Mouse (Mus musculus): ENCODE results near the gene Abcb5. TPM values are rescaled to one million over a fixed set of nuclear protein-coding genes. Genes with fewer than 3 reads are reported as not detected.

Gene Abcb5
- polyA plus RNA-seq, 1 experiment from 2014 or later: not detected

DNA sequence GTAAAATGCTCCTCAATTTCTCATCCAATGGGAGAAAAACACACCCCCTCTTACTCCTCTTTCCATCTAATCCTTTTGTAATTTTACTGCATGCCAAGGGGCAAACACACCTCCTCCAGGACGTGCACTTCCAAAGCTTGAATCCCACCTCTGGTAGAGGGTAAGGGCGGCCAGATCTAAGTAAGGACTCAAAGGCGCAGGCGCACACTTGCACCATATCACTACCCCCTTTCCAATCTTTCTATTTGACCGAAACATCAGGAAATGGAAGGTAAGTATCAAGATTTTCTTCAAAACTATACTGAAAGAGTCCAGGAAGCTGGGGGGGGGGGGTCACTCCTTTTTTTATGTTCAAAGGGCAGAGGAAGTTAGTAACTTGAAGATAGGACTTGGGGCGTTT is 120.0 kb downstream of the Abcb5 start, which contains the start of gene Sp8:
Sp8 (plus strand) TSS at position 109 of the 400 bp plus-strand sequence.
- TF ChIP-seq CTCF (IDR thresholded peaks at IDR 0.05): no peak
- no peak for TF ChIP-seq EP300 (IDR thresholded peaks at IDR 0.05)
- no peak within 1 kb of the TSS for H3K27ac ChIP-seq (ENCODE audit: low read length)
- WGBS: 2% methylated on average over 6 of the region's 6 CpGs
- ATAC-seq (no peak), DNase-seq (ENCODE audit: low spot score) (no peak)
- H3K27me3 ChIP-seq (replicated peaks; ENCODE audit: insufficient read depth, low read length): peaks cover 72% of the 10 kb centered on the region
- no peak within 1 kb of the TSS for H3K9ac ChIP-seq (replicated peaks; ENCODE audit: low read depth)
- peak within 1 kb of the TSS; percentile 90 for H3K4me2 ChIP-seq (replicated peaks; ENCODE audit: low read depth, low read length)
- H3K4me3 ChIP-seq (ENCODE audit: low read depth, low read length): peak within 1 kb of the TSS; percentile 50
- H3K4me1 ChIP-seq (ENCODE audit: insufficient read depth, low read depth, low read length): peaks cover 3% of the 10 kb centered on the region; the same call in 1 of the 2 replicates
- H3K9me3 ChIP-seq (ENCODE audit: low read length): no peaks in the 10 kb centered on the region
- no peaks in the 10 kb centered on the region for H3K36me3 ChIP-seq (ENCODE audit: insufficient read depth, low read length)

DNA sequence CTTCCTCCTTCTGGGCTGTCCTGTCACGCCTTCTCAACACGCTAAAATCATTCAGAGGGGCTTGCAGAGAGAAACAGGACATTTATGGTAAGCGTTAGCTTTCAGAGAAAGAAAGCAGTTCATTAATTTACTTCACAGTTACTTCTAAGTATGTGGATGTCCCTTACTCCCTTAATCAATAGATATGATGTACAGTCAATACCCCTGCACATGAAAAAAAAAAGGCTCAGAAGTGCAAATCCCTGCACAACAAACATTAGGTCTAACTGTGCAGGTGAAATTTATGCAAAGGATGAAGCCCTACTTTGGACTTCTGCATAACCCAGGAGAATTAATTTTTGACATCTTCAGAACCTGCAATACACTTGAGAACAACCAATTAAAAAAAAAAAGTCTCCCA is 120.9 kb downstream of the Abcb5 start:
- 5% methylated on average over 3 of the region's 3 CpGs for WGBS
- no peak for ATAC-seq
- no peak overlapping the region for H3K9ac ChIP-seq (replicated peaks; ENCODE audit: low read depth)

DNA sequence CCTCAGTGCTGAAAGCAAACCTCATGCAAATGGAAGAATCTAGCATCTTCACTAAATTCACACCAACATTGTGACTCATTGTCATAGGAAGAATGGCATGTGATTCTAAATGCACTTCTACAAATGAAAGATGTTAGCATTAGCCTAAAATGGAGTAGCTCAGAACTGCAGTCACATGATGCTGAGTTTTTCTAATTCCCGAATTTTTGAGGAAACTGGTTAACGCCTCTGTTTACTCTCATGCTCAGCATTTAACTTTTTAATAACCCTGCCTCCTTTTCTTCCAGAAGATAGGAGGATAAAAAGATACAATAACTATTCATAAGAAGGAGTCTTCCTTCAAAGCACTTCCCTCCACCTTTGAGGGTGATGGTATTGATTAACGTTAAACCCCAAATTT is 121.4 kb downstream of the Abcb5 start:
- H3K36me3 ChIP-seq (ENCODE audit: insufficient read depth, low read length): no peaks in the 10 kb centered on the region
- WGBS: 9% methylated on average over 3 of the region's 3 CpGs
- DNase-seq (ENCODE audit: low spot score) (no peak), ATAC-seq (no peak)
- no peak overlapping the region for H3K27ac ChIP-seq (ENCODE audit: low read length)
- H3K9me3 ChIP-seq (ENCODE audit: low read length): no peaks in the 10 kb centered on the region
- no peak for TF ChIP-seq EP300 (IDR thresholded peaks at IDR 0.05)
- TF ChIP-seq CTCF (IDR thresholded peaks at IDR 0.05): no peak
- no peak overlapping the region for H3K4me2 ChIP-seq (replicated peaks; ENCODE audit: low read depth, low read length)
- no peak overlapping the region for H3K9ac ChIP-seq (replicated peaks; ENCODE audit: low read depth)
- H3K4me1 ChIP-seq (ENCODE audit: insufficient read depth, low read depth, low read length): peaks cover 3% of the 10 kb centered on the region; the same call in 1 of the 2 replicates
- H3K27me3 ChIP-seq (replicated peaks; ENCODE audit: insufficient read depth, low read length): peaks cover 79% of the 10 kb centered on the region
- H3K4me3 ChIP-seq (ENCODE audit: low read depth, low read length): no peak overlapping the region

More for the DNA sequence above, 120.9 kb downstream of the Abcb5 start:
- no peak for DNase-seq (ENCODE audit: low spot score)
- Histone ChIP-seq H3K9me3 (ENCODE audit: low read length) (no peaks in the 10 kb centered on the region), H3K27ac (ENCODE audit: low read length) (no peak overlapping the region), H3K4me3 (ENCODE audit: low read depth, low read length) (no peak overlapping the region), H3K4me1 (ENCODE audit: insufficient read depth, low read depth, low read length) (peaks cover 3% of the 10 kb centered on the region; the same call in 1 of the 2 replicates), H3K27me3 (replicated peaks; ENCODE audit: insufficient read depth, low read length) (peaks cover 78% of the 10 kb centered on the region), H3K36me3 (ENCODE audit: insufficient read depth, low read length) (no peaks in the 10 kb centered on the region), H3K4me2 (replicated peaks; ENCODE audit: low read depth, low read length) (no peak overlapping the region)
- TF ChIP-seq CTCF (IDR thresholded peaks at IDR 0.05) (no peak), EP300 (IDR thresholded peaks at IDR 0.05) (no peak)

DNA sequence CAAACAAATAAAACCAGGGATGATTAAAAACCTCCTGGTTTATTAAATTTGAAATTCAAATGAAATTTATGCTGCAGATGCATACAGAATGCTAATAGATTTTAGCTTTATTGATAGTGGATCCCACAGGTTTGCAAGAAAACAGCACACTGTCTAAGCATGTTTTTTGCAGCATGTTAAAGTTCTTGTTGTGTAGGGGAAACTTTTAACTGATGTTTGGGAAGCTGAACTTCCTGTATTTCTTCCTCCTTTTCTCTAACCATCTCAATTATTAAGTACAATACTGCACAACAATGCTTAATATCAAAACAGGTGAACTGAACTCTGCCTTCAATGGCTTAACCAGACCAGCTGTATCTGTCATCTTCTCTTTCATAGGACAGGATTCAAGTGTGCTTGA is 122.1 kb downstream of the Abcb5 start:
- no peak overlapping the region for H3K27ac ChIP-seq (ENCODE audit: low read length)
- DNase-seq (ENCODE audit: low spot score) (no peak), ATAC-seq (no peak)
- no peak overlapping the region for H3K9ac ChIP-seq (replicated peaks; ENCODE audit: low read depth)
- no peaks in the 10 kb centered on the region for H3K9me3 ChIP-seq (ENCODE audit: low read length)
- no peaks in the 10 kb centered on the region for H3K36me3 ChIP-seq (ENCODE audit: insufficient read depth, low read length)
- H3K27me3 ChIP-seq (replicated peaks; ENCODE audit: insufficient read depth, low read length): peaks cover 76% of the 10 kb centered on the region
- no peak for TF ChIP-seq EP300 (IDR thresholded peaks at IDR 0.05)
- TF ChIP-seq CTCF (IDR thresholded peaks at IDR 0.05): no peak
- peaks cover 3% of the 10 kb centered on the region; the same call in 1 of the 2 replicates for H3K4me1 ChIP-seq (ENCODE audit: insufficient read depth, low read depth, low read length)
- no peak overlapping the region for H3K4me3 ChIP-seq (ENCODE audit: low read depth, low read length)
- no peak overlapping the region for H3K4me2 ChIP-seq (replicated peaks; ENCODE audit: low read depth, low read length)

DNA sequence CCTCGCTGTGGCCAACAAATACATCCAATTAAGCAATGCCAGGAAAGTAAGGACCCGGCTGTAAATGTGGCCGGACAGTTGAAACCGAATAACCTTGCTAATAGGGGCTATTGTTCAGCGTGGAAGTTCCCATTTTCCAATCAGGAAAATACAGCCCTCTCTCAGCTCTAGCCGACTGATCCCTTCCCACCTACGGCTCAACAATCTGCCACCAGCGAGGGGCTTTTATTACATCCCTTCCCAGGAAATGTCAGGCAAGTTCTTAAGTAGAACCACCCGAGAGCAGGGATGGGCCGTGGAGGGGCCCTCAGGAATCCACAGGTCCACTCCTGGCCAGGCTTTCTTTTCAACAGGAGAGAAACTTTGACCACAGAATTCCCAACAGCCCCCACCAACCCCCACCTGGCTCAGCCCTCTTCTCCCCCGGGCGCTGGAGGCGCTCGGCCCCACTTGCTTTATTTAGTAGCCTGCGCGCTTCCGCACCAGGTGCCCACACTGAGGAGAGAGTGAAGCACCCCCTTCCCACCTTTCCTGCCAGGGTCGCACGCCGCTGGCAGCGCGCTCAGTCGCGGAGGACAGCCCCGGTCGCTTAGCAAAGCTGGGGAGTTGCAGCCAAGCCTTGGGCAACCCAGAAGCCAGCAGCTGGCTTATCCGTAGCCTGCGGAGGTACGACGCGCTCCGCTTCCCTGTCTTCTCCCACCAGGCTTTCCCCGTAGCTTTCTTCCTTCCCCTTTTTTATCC is 123.4 kb downstream of the Abcb5 start:
- DNase-seq (ENCODE audit: low spot score) (no peak), ATAC-seq (0 out of 2 replicates have a peak, but pooled peaks have one; percentile 5)
- no peak overlapping the region for H3K4me3 ChIP-seq (ENCODE audit: low read depth, low read length)
- peaks cover 3% of the 10 kb centered on the region; the same call in 1 of the 2 replicates for H3K4me1 ChIP-seq (ENCODE audit: insufficient read depth, low read depth, low read length)
- WGBS: under 1% methylated on average over 33 of the region's 33 CpGs
- TF ChIP-seq EP300 (IDR thresholded peaks at IDR 0.05) (no peak), CTCF (IDR thresholded peaks at IDR 0.05) (no peak)
- H3K9ac ChIP-seq (replicated peaks; ENCODE audit: low read depth): no peak overlapping the region
- peaks cover 68% of the 10 kb centered on the region for H3K27me3 ChIP-seq (replicated peaks; ENCODE audit: insufficient read depth, low read length)
- no peak overlapping the region for H3K4me2 ChIP-seq (replicated peaks; ENCODE audit: low read depth, low read length)
- H3K36me3 ChIP-seq (ENCODE audit: insufficient read depth, low read length): no peaks in the 10 kb centered on the region
- no peak overlapping the region for H3K27ac ChIP-seq (ENCODE audit: low read length)
- no peaks in the 10 kb centered on the region for H3K9me3 ChIP-seq (ENCODE audit: low read length)

DNA sequence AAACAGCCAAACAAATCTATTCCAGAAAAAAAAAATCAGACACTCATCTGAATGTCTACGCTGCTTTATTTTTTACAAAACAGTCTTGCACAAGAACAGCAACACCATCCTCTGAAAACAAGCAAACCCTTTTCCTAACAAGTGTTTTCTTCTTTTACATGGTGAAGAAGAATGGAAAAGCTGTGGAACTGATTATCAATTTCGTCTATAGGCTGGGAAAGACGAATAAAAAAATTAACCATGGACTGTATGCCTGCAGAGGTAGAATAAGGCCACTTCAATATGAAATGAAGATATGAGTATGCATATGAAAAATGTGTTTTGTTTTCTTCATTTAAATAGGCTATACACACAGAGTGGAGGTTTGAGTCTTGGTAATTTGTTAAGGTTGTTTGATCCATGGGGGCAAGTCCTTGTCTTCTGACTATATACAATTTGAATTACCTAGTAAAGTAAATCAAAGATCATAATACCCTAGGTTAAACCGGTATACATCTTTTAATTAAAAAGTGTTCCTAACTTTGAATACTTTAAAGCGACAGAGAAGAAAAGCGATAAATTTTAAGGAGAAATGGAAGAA is 124.2 kb downstream of the Abcb5 start:
- DNase-seq (ENCODE audit: low spot score): no peak
- WGBS: 11% methylated on average over 6 of the region's 6 CpGs

More for the DNA sequence above, 124.2 kb downstream of the Abcb5 start:
- TF ChIP-seq CTCF (IDR thresholded peaks at IDR 0.05): no peak
- TF ChIP-seq EP300 (IDR thresholded peaks at IDR 0.05): no peak
- Histone ChIP-seq H3K9ac (replicated peaks; ENCODE audit: low read depth) (no peak overlapping the region), H3K36me3 (ENCODE audit: insufficient read depth, low read length) (no peaks in the 10 kb centered on the region), H3K4me2 (replicated peaks; ENCODE audit: low read depth, low read length) (no peak overlapping the region), H3K4me1 (ENCODE audit: insufficient read depth, low read depth, low read length) (peaks cover 3% of the 10 kb centered on the region; the same call in 1 of the 2 replicates), H3K4me3 (ENCODE audit: low read depth, low read length) (no peak overlapping the region), H3K9me3 (ENCODE audit: low read length) (no peaks in the 10 kb centered on the region), H3K27me3 (replicated peaks; ENCODE audit: insufficient read depth, low read length) (peaks cover 67% of the 10 kb centered on the region), H3K27ac (ENCODE audit: low read length) (no peak overlapping the region)
- ATAC-seq: no peak

Measured in lung, postnatal 0 days (tissue).